Mouse (Mus musculus): Measurements from ENCODE around the gene Bmp8b.

- TF ChIP-seq POLR2A (IDR thresholded peaks at IDR 0.05; ENCODE audit: low read depth, low read length) (no peak), CTCF (IDR thresholded peaks at IDR 0.05; ENCODE audit: borderline replicate concordance, insufficient read depth, low read length) (no peak)
Measured at GRCm38 (mm10) chr4:123164157-123164556, 59.2 kb downstream of the Bmp8b start.

Measured in embryonic fibroblast, embryonic 13.5 days (primary cell).